Mouse (Mus musculus): ENCODE measurements at regions not wholly inside any gene's neighbourhood (a gene's known extent, or its start where the extent isn't known, plus 50 kb on each side); places are given as distances from the start of the nearest gene placed in this dataset.

DNA sequence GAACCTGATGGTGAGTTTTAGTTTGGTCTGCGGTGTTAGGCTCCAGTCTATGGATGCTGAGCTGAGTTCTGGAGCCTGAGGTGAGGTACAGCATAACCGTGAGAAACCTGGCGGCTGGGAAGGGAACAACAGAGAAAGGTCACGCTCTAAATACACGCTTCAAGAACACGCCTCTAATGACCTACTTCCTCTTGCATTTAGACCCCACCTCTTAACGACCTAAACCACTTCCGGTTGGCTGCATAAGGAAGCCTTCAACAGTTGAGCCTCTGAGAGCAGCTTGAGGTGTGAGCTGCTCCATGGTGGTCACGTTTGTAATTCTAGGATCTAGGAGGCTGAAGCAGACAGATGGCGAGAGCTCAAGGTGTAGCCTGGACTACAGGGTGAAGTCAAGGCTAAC is 175.8 kb downstream of the Zfp365 start:
- peak; percentile 63 for ATAC-seq (replicated peaks; ENCODE audit: poor library complexity)

DNA sequence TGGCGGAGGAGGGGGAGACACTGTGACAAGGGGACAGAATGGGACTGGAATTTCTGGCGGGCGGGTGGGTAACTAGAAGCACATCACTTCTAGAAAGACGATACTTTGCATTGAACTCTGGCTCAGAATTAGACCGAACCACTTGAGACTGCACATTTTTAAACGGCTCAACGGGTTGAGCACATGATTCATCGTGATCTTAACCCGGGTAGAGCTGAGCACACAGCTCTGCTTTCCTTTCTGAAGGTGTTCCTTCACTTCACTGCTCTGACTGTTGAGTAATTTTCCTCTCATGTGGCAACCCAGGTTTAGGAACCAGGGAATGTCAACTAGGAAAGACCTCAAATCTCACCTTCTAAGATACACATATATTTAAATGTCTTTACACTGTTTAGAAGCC is 180.9 kb downstream of the Zfp365 start:
- no peak for ATAC-seq (replicated peaks; ENCODE audit: poor library complexity)

DNA sequence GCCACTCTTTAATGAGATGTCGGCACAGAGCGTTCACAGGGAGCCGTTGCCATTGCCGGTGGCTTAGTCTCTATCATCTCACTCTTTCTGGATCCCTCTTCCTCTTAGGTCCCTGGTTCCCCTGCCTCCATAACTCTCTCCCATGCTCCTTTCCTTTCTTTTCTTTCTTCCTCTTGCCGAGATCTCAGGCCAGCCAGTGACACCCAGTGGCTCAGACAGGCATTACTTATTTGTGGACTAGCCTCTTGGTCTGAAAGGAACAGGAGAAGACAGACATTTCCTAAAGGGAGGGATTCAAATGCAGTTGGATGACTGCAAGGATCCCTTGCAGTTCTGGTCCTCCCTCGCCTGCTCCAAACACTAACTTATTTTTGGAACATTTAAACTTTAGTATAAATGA is 180.5 kb upstream of the Ado start:
- peak; percentile 89 for ATAC-seq (replicated peaks; ENCODE audit: poor library complexity)

DNA sequence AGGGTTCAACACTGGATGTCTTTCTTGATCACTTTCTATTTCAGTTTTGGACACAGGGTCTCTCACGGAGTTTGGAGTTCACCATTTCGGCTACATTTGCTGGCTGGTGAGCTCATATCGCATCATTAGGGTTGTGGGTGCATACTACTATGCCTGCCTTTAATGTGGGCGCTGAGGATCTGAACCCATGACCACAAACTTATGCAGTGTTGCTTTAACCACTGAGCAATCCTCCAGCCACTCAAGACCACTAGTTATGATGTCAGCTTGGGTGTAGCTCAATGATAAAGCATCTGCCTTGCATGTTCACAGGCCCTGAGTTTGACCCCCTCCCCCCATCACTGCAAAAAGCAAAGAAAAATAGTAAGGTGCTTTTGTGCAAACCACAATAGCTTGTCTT is 178.8 kb upstream of the Ado start:
- ATAC-seq (replicated peaks; ENCODE audit: poor library complexity) = no peak

DNA sequence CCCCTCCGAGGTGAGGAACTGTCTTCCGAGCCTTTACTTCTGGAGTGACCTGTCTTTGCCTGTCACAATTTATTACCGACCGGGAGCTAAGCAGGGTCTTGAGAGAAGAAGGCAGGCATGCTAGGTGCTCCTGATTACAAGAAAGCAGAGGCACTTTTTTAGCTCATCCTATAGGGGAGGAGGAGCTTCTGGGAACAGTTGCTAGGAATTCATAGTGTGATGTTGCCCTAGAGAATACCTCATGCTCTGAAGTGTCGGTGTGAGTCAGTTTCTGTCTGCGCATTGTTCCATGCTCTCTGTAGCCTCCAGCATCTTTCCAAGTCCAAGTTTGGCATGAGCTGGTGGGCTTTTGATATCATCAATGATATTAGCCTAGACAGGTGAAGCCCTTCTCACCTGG is 178.0 kb upstream of the Ado start:
- no peak for ATAC-seq (replicated peaks; ENCODE audit: poor library complexity)

DNA sequence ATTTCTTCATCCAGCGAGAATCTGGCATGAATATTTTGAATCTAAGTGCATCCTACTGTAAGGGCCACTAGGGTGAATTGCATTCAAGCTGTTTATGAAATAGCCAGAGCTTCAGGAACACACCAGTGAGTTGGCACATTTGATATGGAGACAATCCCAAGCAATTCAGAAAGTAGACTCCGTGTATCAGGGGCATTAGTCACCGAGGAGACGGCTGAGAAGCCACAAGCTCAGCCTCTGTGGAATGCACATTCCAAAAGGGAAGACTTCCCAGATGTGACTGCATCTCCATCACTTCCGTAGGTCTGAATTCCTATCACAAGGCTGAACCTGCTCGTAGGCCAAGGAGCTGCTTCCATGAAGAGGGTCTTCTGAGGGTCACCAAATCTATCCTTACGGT is 177.6 kb upstream of the Ado start:
- ATAC-seq (replicated peaks; ENCODE audit: poor library complexity) = no peak

DNA sequence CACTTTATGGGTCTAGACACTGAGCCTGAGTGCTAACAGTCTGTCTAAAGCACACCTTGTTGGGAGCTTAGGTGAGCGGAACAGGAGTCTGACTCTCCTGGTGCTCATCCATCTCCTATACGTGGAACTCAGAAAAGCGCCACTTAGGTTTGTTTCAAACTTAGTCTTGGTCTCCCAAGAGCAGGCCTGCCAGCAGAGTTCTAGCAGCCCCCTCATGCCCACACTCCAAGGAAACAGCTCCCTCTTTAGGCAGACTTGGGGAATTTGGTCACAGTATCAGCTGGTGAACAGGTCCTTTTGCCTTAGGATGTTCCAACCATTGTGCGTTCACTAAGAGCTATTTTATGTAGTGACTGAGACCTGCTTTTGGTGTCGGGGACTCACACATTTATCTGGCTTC is 173.0 kb upstream of the Ado start:
- ATAC-seq (replicated peaks; ENCODE audit: poor library complexity) = peak; percentile 74

DNA sequence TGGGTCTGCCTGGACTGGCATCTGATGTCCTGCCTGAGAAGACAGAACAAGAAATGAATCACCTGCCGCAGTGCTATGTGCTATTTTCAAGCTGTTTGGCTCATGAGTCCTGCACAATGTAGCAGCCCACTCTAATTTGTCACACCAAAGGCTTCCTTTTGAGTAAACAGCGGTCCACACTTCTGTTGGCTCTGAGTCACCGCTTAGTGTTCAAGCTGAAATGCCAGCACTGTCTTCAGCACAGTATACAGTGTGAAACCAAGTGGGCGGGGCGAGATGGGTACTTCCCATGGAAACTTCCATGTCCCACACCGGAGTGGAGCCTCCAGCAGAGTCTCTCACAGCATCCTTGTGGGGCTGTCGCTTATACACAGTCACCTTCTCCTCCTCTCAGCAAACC is 168.8 kb upstream of the Ado start:
- ATAC-seq (replicated peaks; ENCODE audit: poor library complexity) = no peak

DNA sequence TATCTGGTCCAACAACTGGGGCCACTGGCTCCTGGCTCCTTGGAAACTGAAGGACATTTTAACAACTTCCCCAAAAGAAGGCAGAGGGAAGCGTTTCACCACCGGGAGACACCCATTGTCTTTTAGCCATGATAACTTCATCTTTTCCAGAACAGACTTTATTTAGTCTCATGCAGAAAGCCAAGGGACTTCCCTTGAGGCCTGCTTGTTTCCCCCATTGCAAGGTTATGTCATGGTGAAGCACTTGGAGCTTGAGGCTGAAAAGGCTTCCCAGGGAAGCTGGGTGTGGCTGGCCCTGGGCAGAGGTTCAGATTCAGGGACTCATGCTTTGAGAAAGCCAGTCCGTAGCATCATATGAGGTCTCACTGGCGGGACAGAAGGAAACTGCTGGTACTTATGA is 166.3 kb upstream of the Ado start:
- no peak for ATAC-seq (replicated peaks; ENCODE audit: poor library complexity)

DNA sequence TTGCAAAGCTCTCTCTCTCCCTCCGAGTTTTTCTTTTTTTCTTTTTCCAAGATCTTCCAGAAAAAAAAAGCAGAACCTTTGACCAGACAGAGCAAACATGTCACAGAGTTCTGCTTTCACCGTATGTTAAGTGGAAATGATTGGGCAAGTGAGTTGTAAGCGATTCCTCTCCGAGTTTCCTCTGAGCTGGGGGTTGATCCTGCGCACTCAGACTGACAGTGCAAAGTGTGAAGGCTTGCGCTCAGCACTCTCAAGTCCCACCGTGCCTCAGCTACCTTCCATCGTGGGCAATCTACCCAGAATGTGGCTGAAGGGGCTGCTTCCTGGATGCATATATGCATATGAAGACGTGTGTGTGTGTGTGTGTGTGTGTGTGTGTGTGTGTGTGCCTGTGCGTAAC is 164.3 kb upstream of the Ado start:
- peak; percentile 78 for ATAC-seq (replicated peaks; ENCODE audit: poor library complexity)

DNA sequence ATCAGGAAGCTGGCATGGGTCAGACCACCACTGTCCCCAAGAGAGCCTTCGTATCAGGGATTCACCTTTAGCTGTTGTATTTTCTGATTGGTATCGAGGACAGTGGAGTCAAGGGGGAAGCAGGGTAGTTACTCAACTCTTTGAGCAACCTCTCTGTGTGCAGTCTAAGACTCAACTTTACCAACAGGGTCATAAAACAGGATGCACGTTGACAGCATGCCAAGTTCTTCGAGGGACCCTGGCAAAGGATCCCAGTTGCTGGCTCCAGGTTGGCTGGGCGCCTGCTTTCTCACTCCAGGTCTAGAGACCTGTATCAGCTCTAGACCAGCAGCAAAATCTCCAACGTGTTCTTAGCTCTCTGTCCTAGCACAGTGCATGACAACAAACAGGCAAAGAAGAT is 163.9 kb upstream of the Ado start:
- ATAC-seq (replicated peaks; ENCODE audit: poor library complexity) = peak; percentile 74

DNA sequence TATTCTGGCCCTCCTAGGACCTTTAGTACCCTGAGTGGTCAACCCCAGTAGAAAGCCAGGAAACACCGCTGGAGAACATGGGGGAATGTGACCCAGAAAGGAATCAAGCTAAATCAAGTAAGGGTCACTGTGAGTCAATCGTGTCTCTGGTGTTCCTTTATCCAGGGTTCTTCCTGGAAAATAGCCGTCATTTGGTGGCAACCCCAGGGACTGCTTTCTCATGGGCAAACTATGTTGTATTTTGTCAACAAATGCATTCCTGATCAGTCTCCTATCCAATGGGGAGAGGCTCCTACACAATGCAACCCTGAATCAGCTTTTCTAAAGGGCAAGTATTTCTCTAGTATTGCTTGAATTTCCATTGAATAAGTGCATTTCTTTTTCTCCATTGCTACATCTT is 163.2 kb upstream of the Ado start:
- ATAC-seq (replicated peaks; ENCODE audit: poor library complexity) = no peak

DNA sequence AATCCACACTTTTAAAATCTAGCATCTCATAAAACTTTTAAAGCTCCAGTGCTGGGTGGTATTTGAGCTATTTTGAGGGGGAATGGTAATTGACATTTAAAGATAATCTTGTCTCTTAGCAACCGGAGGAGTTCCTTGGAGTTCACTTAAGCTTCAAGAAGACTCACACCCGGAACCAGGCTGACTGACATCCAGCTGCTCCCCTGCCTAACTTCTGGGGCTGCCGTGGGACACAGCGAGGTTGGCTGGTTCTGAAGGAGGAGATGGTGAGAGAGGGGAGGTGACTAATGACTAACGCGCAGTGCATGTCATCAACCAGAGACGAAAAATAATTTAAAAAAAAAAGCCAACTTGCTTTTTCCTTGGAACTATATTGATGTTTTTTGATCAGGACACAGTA is 157.7 kb upstream of the Ado start:
- no peak for ATAC-seq (replicated peaks; ENCODE audit: poor library complexity)

DNA sequence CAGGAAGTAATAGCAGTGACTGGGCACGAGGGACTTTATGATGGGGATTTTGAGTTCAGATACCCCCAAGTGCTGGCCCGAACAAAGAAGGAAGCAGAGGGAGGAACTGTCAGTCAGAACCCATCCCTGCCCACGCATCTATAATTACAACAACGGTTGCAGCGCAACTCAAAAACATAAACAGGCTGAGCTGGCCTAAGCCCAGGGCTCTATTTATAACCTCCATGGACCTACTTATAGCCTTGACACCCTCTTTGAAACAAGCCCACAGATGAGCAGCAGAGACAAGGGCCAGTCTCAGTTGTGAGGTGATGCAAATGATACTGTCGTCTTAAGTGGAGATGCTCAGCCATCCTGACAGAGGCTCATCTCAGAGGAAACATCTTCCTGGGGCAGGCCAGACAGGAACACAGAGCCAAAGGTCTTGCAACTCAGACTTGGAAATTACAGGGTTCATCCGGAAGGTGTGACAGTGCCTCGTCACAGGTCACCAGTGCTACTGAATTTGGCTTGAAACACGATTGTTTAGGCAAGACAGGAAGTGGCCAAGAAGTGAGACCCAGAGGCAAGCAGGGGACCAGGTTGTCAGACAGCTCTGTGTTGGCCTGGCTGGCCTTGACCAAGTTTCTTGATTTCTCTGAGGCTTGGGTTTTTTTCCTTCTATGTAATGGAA is 154.2 kb upstream of the Ado start:
- peak; percentile 80 for ATAC-seq (replicated peaks; ENCODE audit: poor library complexity)

DNA sequence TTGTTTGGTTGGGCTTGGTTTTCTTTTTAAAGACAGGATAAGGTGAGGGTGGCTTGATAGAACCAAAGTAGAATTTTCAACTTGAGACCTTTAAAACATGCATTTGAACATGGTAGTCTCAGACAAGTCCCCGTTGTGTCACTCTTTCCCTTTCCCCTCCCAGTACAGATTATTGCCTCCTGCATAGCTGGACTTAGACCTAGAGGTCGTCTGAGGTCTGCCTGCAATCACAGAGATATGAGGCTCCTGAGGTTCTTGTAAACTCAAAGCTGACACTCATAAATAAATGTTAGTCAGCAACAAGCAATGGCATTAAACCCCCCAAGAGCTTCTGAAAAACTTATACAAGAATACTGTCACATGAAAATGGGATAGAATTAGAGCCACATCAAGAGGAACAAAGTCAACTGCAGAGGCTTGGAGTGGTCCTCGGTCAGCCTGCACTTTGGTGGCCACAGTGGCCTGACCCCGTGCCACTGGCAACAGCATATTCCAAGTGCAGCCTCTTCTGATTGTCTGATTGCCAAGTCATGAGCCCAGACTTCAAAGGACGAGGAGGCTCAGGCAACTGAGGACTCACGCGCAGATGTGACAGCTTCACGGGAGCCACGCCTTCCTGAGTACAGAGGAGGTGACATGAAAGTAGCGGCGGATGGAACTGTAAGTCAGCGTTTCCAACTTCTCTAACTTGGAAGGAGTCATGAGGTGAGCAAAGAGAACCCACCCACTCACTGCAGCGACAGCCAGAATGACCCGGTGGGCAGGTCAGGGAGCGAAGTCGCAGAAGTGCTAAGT is 148.8 kb upstream of the Ado start:
- ATAC-seq (replicated peaks; ENCODE audit: poor library complexity) = no peak

DNA sequence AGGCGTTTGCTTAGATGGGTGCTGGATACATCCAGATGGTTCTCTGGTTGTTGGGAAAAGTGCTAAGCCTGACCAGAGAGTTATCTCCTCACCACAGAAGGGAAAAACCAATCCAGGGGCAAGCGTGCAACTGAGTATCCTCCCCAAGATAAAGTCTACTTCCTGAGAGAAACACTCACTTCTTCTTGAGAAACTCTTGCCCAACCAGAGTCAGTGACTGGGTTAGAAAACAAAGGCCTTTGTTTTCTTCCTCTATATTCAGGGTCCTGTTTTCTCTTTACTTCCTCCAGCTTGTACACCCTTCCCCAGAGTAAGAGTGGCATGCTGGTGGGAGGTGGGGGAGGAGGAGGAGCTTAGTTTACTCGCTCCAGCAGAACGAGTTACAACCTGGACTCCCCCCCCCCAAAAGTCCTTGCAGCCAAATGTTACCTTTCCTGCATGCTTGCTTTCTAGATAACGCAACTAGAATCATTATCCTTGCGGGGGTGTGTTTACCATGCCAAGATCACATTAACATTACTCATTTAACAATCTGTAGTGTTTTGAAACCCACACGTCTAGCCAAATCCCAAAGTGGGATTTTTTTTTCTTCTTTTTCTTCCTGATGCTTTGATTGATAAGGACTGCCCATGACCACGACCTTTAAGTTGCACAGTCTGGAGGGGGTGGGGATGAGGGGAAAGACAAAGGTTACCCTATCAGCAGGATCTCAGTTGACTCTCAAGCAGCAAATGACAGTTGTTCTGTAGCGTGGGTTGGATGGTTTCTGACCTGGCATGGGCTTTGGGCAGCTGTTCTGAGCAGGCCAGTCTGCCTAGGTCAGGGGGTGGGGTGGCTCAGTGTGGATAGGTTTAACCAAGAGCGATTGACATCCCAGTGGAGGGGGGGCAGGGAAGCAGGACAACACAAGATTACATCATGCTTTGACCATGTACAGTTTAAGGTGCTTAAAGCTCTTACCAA is 147.4 kb upstream of the Ado start:
- ATAC-seq (replicated peaks; ENCODE audit: poor library complexity) = peak; percentile 75

DNA sequence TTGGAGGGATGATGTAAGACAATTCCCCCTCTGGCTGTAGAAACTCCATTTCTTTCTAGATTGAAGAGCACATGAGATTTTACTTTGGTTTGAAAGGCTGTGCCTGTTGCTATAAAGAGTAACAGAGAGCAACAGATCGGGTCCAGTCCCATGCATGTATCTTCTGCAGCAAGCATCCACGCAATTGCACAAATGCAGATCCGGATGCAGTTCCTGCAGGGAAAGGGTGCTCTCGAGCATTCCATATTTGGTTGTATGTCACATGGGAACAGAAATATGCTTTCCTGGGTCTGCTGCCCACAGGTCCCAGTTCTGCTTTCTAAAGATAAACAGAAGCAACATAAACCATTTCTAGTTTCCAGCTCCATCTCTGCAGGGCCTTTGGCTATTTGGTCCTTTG is 146.0 kb upstream of the Ado start:
- peak; percentile 11; the same call in 1 of the 2 replicates for ATAC-seq (replicated peaks; ENCODE audit: poor library complexity)

DNA sequence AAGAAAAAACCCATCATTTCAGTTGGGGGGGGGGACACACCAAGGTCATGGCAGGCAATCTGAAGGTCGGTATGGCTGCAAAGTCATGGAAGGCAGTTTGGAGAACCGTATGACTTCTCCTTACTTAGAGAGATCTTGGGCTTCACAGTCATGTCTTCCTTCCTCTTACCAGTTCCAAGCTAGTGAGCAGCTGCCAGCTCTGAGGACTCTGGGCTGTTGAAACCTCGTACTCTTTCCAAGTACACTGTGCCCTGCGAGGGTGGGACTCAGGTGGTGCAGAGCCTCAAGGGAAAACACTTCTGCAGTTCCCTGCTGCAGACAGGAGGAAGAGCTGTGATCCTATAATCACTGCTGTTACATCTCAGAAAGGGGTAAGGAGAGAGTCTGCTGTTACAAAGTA is 144.8 kb upstream of the Ado start:
- ATAC-seq (replicated peaks; ENCODE audit: poor library complexity) = peak; percentile 63

DNA sequence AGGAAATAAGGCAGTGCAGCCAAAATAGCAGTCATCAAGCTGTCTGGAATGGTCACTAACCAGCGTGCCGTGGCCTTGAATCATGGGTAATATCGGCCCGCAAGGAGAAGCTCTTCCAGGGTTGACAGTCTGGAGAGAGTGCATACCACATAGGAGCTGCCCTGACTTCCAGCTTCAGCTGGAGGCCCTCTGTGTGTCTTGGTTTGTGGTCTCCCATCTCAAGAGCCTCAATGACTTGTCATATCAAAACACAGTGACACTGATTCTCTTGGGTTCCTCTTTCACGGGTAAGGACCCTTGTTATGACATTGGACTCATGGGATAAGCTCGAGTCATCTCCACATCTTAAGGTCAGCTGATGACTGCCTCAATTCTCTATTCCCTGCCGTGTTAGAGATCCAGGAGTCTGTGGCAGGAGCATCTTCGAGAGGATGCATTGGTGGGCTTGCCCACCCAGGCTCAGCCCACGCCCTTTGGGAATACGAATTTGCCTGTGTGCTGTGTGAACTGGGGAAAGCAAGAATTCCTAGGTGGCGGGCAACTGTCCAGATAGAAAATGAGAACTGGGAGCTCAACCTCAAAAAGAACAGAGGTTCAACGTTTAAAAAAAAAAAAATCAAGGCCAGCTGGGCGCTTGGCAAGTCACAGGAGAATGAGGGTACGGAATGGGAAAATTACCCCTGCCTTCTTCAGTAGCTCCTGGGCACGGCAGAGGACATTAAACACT is 141.4 kb upstream of the Ado start:
- ATAC-seq (replicated peaks; ENCODE audit: poor library complexity) = peak; percentile 77

DNA sequence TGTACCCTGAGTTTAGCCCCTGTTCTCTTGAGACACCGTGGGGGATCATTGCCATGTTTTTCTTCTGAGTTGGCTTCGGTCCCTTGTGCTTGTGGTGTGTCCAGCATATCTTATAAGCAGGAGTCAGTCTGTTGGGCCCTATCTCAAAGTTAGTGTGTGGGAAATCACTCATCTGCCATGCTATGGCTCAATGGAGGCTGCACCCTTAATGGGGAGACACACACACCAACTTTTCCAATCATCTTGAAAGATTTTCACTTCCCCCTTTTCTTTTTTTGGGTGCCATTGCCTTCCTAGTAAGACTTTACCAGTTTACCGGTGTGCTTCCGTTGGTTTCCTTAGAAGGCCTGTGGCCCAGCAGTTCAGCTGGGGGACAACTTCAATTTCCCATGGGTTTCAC is 130.6 kb upstream of the Ado start:
- 0 out of 2 replicates have a peak, but pooled peaks have one; percentile 20 for ATAC-seq (replicated peaks; ENCODE audit: poor library complexity)

DNA sequence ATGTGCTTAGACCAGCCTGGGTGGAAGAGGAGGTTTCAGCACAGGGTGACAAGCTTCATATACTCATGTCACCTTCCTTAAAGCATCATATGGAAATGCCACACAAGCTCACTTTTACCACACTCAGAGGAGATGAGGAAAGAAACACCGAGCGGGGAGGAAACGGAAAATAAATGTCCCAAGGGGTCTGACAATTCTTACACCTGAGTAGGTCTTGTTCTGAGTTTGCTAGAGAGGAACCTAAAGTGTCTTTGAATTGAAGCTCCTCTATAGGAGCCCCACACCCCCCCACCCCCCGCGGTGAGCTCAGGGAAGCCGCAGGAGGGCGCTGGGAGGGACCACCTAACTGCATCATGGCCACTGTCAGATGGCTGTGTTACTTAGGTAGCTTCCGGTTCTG is 124.7 kb upstream of the Ado start:
- ATAC-seq (replicated peaks; ENCODE audit: poor library complexity) = no peak
